Mouse (Mus musculus) kidney, adult 2 months (tissue): ENCODE data around the gene Vti1a.

Source experiments
- CTCF ChIP-seq: fragments of 200-500 bp; conservative IDR thresholded peaks from 2 replicates; pipeline ENCODE4 v1.5.1; 2011; ENCODE audit warnings: low read depth, mild to moderate bottlenecking, control low read depth, low read length, moderate library complexity, mixed read lengths; ENCODE audit not compliant: insufficient read depth, insufficient read length
- POLR2A ChIP-seq: fragments of 200-500 bp; IDR thresholded peaks from one replicate; pipeline ENCODE4 v1.6.1; 2011; ENCODE audit warnings: low read depth, low read length, control low read depth

GRCm38 (mm10) chr19:55380764-55381163 is 64.7 kb downstream of the Vti1a start:
- TF ChIP-seq CTCF (no peak), POLR2A (no peak)
